Mouse (Mus musculus) embryonic facial prominence, embryonic 10.5 days (tissue): ENCODE measurements around the gene Brsk1. TPM values are rescaled to one million over a fixed set of nuclear protein-coding genes. Genes with fewer than 3 reads are reported as not detected.

Experiments used
- DNase-seq: peaks from one replicate; pipeline ENCODE4 v3.0.0-alpha.2; 2017; ENCODE audit warnings: low spot score
- H3K27ac ChIP-seq: fragments of 300-500 bp; sonication (generic); replicated peaks from 2 replicates; pipeline ENCODE4 v1.5.1; 2016; ENCODE audit warnings: mild to moderate bottlenecking
- H3K27me3 ChIP-seq: fragments of 300-500 bp; sonication (generic); replicated peaks from 2 replicates; pipeline ENCODE4 v1.6.1; 2016; ENCODE audit warnings: low read depth, mild to moderate bottlenecking; ENCODE audit not compliant: poor library complexity, severe bottlenecking
- H3K36me3 ChIP-seq: fragments of 300-500 bp; sonication (generic); replicated peaks from 2 replicates; pipeline ENCODE4 v1.6.1; 2016; ENCODE audit warnings: mild to moderate bottlenecking, moderate library complexity
- H3K4me1 ChIP-seq: fragments of 300-500 bp; sonication (generic); 2 replicates; pipeline ENCODE4 v1.6.1; 2016
- H3K4me3 ChIP-seq: fragments of 300-500 bp; sonication (generic); 2 replicates; pipeline ENCODE4 v1.5.1; 2016; ENCODE audit warnings: mild to moderate bottlenecking, moderate library complexity
- H3K9me3 ChIP-seq: fragments of 300-500 bp; sonication (generic); 2 replicates; pipeline ENCODE4 v1.6.1; 2016; ENCODE audit warnings: mild to moderate bottlenecking
- WGBS: fragments of 180-500 bp; shearing (Covaris S2); methylation state at CpG from one replicate; pipeline ENCODE4 v1.1.7; 2016; 5-methylcytosine and 5-hydroxymethylcytosine counted together
- polyA plus RNA-seq: library from polyadenylated mRNA; unstranded; fragments of >200 nt; fragmentation: Nextera tagmentation; extraction: Ambion mirVana; gene quantifications from 2 replicates; pipeline ENCODE4 v1.2.1, GENCODE M21; 2016

Brsk1 gene
- 2.0 and 2.2 TPM in 2 replicates for polyA plus RNA-seq

DNA sequence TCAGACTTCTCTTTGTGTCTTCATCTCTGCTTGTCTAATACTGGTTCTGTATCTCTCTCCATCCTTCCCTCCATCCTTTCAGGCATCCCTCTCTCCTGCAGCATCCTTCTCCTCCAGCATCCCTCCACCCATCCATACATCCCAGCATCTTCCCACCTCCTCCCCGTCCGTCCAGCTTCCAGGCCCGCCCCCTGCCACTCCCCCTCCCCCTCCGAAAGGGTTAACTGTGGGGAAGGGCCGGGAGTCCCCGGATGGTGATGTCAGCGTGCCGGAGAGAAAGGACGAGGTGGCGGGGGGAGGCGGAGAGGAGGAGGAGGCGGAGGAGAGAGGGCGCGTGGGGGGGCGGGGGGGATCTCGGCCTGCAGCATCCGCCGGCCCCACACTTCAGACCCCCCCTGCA, at the start of gene Brsk1:
Brsk1 (plus strand) TSS at position 218 of the 400 bp plus-strand sequence.
- WGBS, result 0% methylated on average over 12 of the region's 18 CpGs
- Histone ChIP-seq H3K4me3 (peak within 1 kb of the TSS; percentile 98), H3K9me3 (no peaks in the 10 kb centered on the region), H3K36me3 (peaks cover 32% of the 10 kb centered on the region), H3K27me3 (no peaks in the 10 kb centered on the region), H3K4me1 (peaks cover 17% of the 10 kb centered on the region), H3K27ac (peak within 1 kb of the TSS; percentile 99)
- peak; percentile 96 for DNase-seq

GRCm38 (mm10) chr7:4641155-4641554, 49.2 kb upstream of the Brsk1 start:
- Histone ChIP-seq H3K27ac (no peak overlapping the region), H3K27me3 (no peaks in the 10 kb centered on the region), H3K4me3 (no peak overlapping the region), H3K9me3 (no peaks in the 10 kb centered on the region), H3K4me1 (no peaks in the 10 kb centered on the region), H3K36me3 (peaks cover 99% of the 10 kb centered on the region)
- DNase-seq, result no peak
- WGBS, result 79% methylated on average over 11 of the region's 11 CpGs

DNA sequence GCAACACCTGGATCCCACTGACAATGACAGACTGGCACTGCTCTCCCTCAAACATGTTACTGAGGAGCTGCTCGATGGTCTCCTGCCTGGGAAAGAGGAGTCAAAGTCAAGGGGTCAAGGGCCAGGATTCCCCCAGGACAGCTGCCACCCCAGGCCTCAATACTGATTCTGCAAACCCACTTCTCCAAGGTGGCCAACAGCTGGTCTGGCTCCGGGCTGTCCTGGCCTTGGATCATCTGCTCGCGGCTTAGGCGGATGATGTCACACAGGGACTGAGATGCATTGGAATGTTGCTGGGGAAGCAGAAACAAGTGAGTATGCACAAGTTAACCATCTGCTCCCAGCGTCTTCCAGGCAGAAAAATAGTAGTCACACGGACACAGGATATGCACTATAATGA, 48.4 kb upstream of the Brsk1 start:
- Histone ChIP-seq H3K4me3 (no peak overlapping the region), H3K4me1 (no peaks in the 10 kb centered on the region), H3K27me3 (no peaks in the 10 kb centered on the region), H3K36me3 (peaks cover 99% of the 10 kb centered on the region), H3K9me3 (no peaks in the 10 kb centered on the region), H3K27ac (no peak overlapping the region)
- no peak for DNase-seq
- WGBS, result 91% methylated on average over 7 of the region's 7 CpGs

DNA sequence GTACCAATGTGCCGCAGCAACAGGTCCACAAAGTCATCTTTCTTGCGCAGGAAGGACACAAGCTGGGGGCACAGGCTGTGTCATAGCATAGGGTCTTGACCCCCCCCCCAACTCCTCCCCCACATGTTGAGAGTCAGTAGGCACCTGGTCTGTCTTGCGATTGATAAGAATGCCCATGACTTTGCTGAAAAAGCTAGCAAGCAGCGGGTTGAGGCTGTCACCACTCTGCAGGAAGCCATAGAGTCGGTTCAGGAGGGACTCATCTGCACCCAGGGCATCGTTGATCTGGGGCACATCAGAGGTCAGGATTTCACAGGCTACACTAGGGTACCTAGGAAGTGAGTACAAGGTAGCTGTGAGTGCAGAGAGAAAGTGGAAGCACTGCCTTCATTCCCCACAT, 47.2 kb upstream of the Brsk1 start:
- Histone ChIP-seq H3K27ac (no peak overlapping the region), H3K9me3 (no peaks in the 10 kb centered on the region), H3K4me3 (no peak overlapping the region), H3K27me3 (no peaks in the 10 kb centered on the region), H3K36me3 (peaks cover 91% of the 10 kb centered on the region), H3K4me1 (no peaks in the 10 kb centered on the region)
- 89% methylated on average over 6 of the region's 6 CpGs for WGBS
- DNase-seq, result no peak

DNA sequence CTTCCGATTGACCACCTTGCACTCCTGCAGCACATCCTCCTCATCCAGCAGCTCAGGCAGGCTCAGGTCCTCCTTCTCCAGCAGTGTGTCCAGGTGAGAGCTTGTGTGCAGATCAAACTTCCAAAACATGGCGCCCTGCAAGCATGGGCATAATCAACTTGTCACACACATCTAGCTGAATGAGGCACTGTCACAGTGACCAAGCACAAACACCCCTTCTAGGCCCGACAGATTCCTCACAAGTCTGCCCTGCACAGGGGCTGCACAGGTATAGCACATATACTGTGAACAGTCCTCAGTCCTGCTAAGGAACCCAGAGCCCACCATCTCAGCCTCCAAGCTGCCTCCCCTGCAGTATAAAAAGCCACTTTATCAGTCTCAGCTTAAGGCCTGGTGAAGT, 43.6 kb upstream of the Brsk1 start:
- Histone ChIP-seq H3K4me1 (no peaks in the 10 kb centered on the region), H3K27ac (no peak overlapping the region), H3K9me3 (no peaks in the 10 kb centered on the region), H3K36me3 (peaks cover 63% of the 10 kb centered on the region), H3K27me3 (no peaks in the 10 kb centered on the region), H3K4me3 (no peak overlapping the region)
- 89% methylated on average over 3 of the region's 3 CpGs for WGBS
- DNase-seq, result no peak

DNA sequence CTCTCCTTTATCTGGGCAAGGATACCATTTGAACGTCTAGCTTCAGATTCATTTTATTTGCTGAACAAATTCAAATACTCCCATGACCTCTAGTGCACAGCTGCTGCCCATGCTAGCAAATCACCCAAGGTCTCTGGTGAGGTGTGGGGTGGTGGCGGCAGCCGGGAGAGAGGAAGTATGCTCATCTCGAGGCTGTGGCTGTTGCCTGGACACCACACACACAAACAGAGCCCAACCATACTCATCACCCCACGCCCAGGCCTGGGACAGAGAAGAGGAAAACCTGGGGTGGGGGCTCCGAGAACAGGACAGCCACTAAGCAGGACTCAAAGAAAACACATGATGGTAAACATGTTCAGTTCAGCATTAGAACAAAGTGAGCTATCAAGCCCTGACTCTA, 43.1 kb upstream of the Brsk1 start:
- H3K36me3 ChIP-seq, result peaks cover 63% of the 10 kb centered on the region
- no peaks in the 10 kb centered on the region for H3K9me3 ChIP-seq
- H3K4me3 ChIP-seq, result no peak overlapping the region
- no peak for DNase-seq
- H3K27ac ChIP-seq, result no peak overlapping the region
- H3K27me3 ChIP-seq, result no peaks in the 10 kb centered on the region
- WGBS, result 79% methylated on average over 6 of the region's 6 CpGs
- H3K4me1 ChIP-seq, result no peaks in the 10 kb centered on the region

DNA sequence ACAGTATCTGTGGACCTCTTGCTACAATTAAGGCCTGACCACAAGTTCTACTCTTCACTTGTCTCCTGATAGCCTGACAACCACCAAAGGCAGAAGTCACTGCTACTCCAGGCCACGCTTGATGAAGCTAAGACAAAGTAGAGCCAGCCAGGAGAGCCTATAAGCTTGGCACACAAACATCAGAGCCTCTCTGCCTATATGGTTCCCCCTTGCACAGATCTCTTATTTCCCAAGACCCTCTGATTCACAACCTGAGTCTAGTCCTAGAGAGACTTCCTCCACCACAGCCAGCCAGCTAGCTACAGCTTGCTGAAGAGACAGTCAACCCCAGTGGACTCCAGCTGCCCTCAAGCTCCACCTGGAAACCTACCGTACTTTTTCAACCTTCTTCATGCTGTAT, 42.4 kb upstream of the Brsk1 start:
- H3K36me3 ChIP-seq, result peaks cover 63% of the 10 kb centered on the region
- H3K9me3 ChIP-seq, result no peaks in the 10 kb centered on the region
- H3K4me3 ChIP-seq, result no peak overlapping the region
- H3K27me3 ChIP-seq, result no peaks in the 10 kb centered on the region
- no peak overlapping the region for H3K27ac ChIP-seq
- H3K4me1 ChIP-seq, result no peaks in the 10 kb centered on the region
- DNase-seq, result no peak
- WGBS, result 93% methylated on average over 2 of the region's 2 CpGs

DNA sequence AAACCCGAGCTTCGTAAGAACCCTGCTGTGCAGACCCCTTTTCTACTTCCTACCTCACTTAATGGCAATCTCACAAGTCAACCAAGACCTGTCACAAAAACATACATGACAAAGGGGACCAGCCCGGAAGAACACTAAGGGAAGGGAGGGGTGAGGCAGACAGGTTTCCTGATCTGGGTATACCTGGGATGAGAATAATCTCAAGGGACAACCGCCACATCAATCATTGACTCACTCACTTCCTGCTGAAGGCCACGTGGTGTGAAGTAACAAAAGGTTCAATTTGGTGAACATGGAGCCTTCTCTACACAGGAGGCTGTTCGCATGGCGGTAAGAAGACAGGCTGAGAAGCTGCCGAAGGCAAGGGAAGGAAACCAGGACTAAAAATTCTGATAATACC, 38.8 kb upstream of the Brsk1 start:
- Histone ChIP-seq H3K4me3 (no peak overlapping the region), H3K9me3 (no peaks in the 10 kb centered on the region), H3K4me1 (peaks cover 11% of the 10 kb centered on the region), H3K36me3 (peaks cover 40% of the 10 kb centered on the region), H3K27me3 (no peaks in the 10 kb centered on the region), H3K27ac (no peak overlapping the region)
- DNase-seq, result no peak
- WGBS, result 89% methylated on average over 8 of the region's 8 CpGs

DNA sequence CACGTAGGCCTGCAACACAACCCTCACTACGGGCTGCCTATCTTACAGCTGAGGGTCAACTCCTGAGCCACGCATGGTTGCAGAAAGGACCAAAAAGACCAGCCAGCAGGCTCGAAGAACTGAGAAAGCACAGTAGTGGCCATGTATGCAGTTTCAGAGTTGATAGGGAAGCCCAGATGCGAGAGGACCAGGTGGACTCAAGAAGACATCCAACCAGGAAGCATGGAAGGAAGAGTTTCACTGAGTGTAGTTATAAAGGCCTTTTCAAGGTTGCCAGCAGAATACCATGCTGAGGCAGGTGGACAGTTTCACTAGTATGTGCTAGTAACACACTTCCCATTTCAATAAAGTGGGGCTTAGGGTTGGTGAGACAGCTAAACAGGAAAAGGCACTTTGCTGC, 37.7 kb upstream of the Brsk1 start:
- Histone ChIP-seq H3K9me3 (no peaks in the 10 kb centered on the region), H3K4me3 (no peak overlapping the region), H3K27ac (no peak overlapping the region), H3K27me3 (no peaks in the 10 kb centered on the region), H3K4me1 (peaks cover 23% of the 10 kb centered on the region), H3K36me3 (peaks cover 33% of the 10 kb centered on the region)
- 89% methylated on average over 5 of the region's 5 CpGs for WGBS
- DNase-seq, result no peak

GRCm38 (mm10) chr7:4653351-4653750, 37.1 kb upstream of the Brsk1 start:
- DNase-seq, result no peak
- WGBS, result 84% methylated on average over 5 of the region's 5 CpGs
- H3K9me3 ChIP-seq, result no peaks in the 10 kb centered on the region
- H3K27me3 ChIP-seq, result no peaks in the 10 kb centered on the region
- no peak overlapping the region for H3K4me3 ChIP-seq
- peaks cover 27% of the 10 kb centered on the region for H3K4me1 ChIP-seq
- H3K27ac ChIP-seq, result no peak overlapping the region
- peaks cover 33% of the 10 kb centered on the region for H3K36me3 ChIP-seq

- Histone ChIP-seq H3K4me1 (peaks cover 27% of the 10 kb centered on the region), H3K27ac (no peak overlapping the region), H3K27me3 (no peaks in the 10 kb centered on the region), H3K9me3 (no peaks in the 10 kb centered on the region), H3K36me3 (peaks cover 33% of the 10 kb centered on the region), H3K4me3 (no peak overlapping the region)
- DNase-seq, result no peak
- 88% methylated on average over 7 of the region's 7 CpGs for WGBS
Observed at GRCm38 (mm10) chr7:4653780-4654179, 36.6 kb upstream of the Brsk1 start.

GRCm38 (mm10) chr7:4654221-4654620, 36.2 kb upstream of the Brsk1 start:
- peaks cover 33% of the 10 kb centered on the region for H3K36me3 ChIP-seq
- H3K27ac ChIP-seq, result no peak overlapping the region
- H3K4me3 ChIP-seq, result no peak overlapping the region
- DNase-seq, result no peak
- H3K9me3 ChIP-seq, result no peaks in the 10 kb centered on the region
- 91% methylated on average over 2 of the region's 2 CpGs for WGBS
- H3K27me3 ChIP-seq, result no peaks in the 10 kb centered on the region
- peaks cover 27% of the 10 kb centered on the region for H3K4me1 ChIP-seq

- H3K4me1 ChIP-seq, result peaks cover 38% of the 10 kb centered on the region
- H3K27ac ChIP-seq, result no peak overlapping the region
- WGBS, result 90% methylated on average over 4 of the region's 4 CpGs
- DNase-seq, result no peak
- H3K27me3 ChIP-seq, result no peaks in the 10 kb centered on the region
- H3K9me3 ChIP-seq, result no peaks in the 10 kb centered on the region
- no peak overlapping the region for H3K4me3 ChIP-seq
- peaks cover 33% of the 10 kb centered on the region for H3K36me3 ChIP-seq
Observed at GRCm38 (mm10) chr7:4655393-4655792, 35.0 kb upstream of the Brsk1 start.

DNA sequence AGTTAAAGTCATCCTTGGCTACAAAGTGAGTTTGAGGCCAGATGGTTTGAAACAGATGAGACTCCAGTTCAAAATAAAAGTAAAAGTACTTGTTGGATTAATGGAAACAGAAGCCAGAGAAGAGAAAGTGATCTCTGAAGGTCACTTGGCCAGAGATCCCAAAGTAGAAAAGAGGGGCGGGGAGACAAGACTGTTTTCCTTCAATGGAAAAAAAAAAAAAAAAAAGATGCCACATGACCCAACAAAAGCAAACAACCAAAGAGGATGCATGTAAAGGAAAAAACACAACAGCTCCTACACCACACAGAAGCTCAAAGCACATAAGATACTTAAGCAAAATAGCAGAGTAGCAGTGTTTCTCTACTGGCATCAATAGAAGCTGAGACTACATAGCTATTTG, 34.5 kb upstream of the Brsk1 start:
- DNase-seq, result no peak
- Histone ChIP-seq H3K36me3 (peaks cover 36% of the 10 kb centered on the region), H3K4me3 (no peak overlapping the region), H3K9me3 (no peaks in the 10 kb centered on the region), H3K27me3 (no peaks in the 10 kb centered on the region), H3K4me1 (peaks cover 41% of the 10 kb centered on the region), H3K27ac (no peak overlapping the region)
- 84% methylated on average over 1 of the region's 1 CpGs for WGBS
